Mouse (Mus musculus): ENCODE results near the gene Dand5. TPM values are rescaled to one million over a fixed set of nuclear protein-coding genes. Genes with fewer than 3 reads are reported as not detected.

The Dand5 gene
- polyA plus RNA-seq, 1 experiment from 2014 or later = 12.5 TPM

DNA sequence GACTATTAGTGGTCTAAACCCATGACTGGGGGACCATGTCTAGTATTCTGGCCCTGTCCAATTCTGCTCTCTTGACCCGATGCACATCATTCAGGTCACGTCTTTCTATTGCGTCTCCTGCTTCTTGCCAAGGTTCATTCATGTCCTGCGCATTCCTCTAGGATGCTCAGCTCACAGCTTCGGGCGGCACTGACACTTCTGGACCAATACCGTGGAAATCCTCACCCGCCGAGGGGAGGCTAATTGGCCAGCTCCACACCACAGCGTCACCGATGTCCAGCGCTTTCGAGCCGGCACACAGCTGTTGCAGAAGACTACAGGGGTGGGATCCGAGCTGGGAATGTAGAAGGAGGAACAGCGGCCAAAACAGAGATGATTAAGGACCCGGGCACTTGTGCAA, 6.5 kb downstream of the Dand5 start:
- no peak for ATAC-seq
- H3K27me3 ChIP-seq = no peaks in the 10 kb centered on the region
- TF ChIP-seq CTCF (IDR thresholded peaks at IDR 0.05) = no peak
- CTCF ChIA-PET = interaction anchor here (0.6 to 8.3 kb wide), 25 partner anchors 8 to 223 kb away, joined by 3 to 80 read pairs (median 6); partner anchors contain the start of gene Calr
- POLR2A ChIA-PET = interaction anchor here (1.3 to 1.5 kb wide), 3 partner anchors 87 to 117 kb away, joined by 3 to 6 read pairs (median 4); no protein-coding TSS in a partner anchor
- in situ Hi-C loops (cut with MboI; ENCODE audit: low pct_unique_long_range_greater_than_20kb) = loop anchor here (5.0 to 10.0 kb wide), 2 partner anchors 119 to 451 kb away; no protein-coding TSS in a partner anchor
- DNase-seq (ENCODE audit: low read depth, low spot score) = no peak

DNA sequence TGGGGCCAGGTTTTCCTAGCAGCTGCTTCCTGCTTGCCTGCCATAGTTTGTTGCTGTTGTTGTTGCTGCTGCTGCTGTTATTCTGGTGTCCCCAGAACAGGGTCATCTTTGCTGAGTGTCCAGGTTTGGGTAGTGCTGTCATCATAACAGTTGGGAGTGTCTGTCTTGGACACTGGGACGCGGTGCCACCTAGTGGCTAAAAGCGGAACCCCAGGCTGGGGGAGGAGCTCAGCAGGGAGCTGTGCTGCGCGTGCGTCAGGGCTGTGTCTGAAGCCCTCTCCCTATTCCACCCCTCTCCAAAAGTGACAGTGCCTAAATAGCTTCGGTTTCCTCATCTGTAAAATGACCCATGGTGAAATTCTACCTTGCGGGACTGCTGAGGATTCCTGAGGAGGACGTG, 7.1 kb downstream of the Dand5 start:
- POLR2A ChIA-PET = interaction anchor here (1.3 to 1.5 kb wide), 3 partner anchors 88 to 116 kb away, joined by 3 to 6 read pairs (median 4); no protein-coding TSS in a partner anchor
- in situ Hi-C loops (cut with MboI; ENCODE audit: low pct_unique_long_range_greater_than_20kb) = loop anchor here (5.0 to 10.0 kb wide), 2 partner anchors 118 to 451 kb away; no protein-coding TSS in a partner anchor
- CTCF ChIA-PET = interaction anchor here (0.6 to 8.3 kb wide), 27 partner anchors 8 to 223 kb away, joined by 3 to 80 read pairs (median 6); partner anchors contain the start of gene Calr

DNA sequence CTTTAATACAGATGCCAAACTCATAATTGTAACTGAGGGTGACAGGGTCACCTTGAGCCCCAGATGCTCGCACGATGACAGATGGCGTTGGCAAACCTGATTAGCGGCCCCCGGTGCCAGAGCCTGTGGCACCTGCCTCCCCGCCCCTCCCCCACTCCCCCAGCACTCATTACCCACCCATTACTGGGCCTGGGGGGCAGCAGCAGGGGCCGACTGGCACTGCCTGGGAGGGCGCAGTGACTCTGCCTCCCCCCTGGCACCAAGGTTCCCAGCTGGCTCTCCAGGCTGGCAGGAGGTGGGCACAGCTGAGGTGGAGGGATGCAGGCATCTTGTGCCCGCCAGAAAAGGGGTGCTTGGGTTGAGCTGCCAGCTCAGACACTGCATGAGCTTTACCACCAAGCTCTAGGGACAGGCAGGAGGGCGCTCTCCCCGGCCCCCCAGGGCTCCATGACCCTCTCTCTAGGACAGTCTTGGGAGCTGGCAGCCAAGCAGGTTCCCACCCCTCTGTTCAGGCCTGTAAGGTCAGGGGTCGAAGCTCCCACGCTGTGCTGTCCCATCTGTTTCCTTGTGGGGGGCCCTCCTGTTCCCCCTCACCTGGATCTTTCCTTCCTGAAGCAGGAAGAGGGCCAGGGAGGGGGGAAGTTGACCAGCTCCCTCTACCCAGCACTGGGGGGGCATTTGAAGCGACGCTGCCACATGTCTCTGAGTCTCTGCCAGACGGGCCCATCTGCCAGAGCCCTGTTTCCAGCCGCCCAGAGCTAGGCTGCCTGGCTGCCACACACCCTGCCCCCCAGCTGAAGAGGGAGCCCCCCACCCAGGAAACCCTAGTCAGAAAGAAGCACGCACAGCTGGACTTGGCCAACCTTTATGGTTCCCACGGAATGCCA, 7.8 kb downstream of the Dand5 start:
- no peaks in the 10 kb centered on the region for H3K27me3 ChIP-seq
- in situ Hi-C loops (cut with MboI; ENCODE audit: low pct_unique_long_range_greater_than_20kb) = loop anchor here (5.0 to 10.0 kb wide), 3 partner anchors 117 to 450 kb away; no protein-coding TSS in a partner anchor
- no peak for TF ChIP-seq CTCF (IDR thresholded peaks at IDR 0.05)
- POLR2A ChIA-PET = interaction anchor here (1.3 to 1.5 kb wide), 3 partner anchors 88 to 115 kb away, joined by 3 to 6 read pairs (median 4); no protein-coding TSS in a partner anchor
- DNase-seq (ENCODE audit: low read depth, low spot score) = no peak
- CTCF ChIA-PET = interaction anchor here (1.0 to 8.3 kb wide), 23 partner anchors 9 to 222 kb away, joined by 3 to 80 read pairs (median 7); partner anchors contain the start of gene Calr
- ATAC-seq = no peak

More for the DNA sequence above, 7.1 kb downstream of the Dand5 start:
- DNase-seq (ENCODE audit: low read depth, low spot score) (no peak), ATAC-seq (peak; percentile 63)
- no peaks in the 10 kb centered on the region for H3K27me3 ChIP-seq
- peak; percentile 98 for TF ChIP-seq CTCF (IDR thresholded peaks at IDR 0.05)

- no peak for TF ChIP-seq CTCF (IDR thresholded peaks at IDR 0.05)
- no peak for DNase-seq (ENCODE audit: low read depth, low spot score)
- ChIA-PET CTCF (interaction anchor here (1.0 to 8.3 kb wide), 13 partner anchors 9 to 221 kb away, joined by 3 to 80 read pairs (median 8); partner anchors contain the start of gene Calr), POLR2A (interaction anchor here (0.7 to 0.9 kb wide), 2 partner anchors 105 to 176 kb away, joined by 3 read pairs; no protein-coding TSS in a partner anchor)
- H3K27me3 ChIP-seq = no peaks in the 10 kb centered on the region
- no peak for ATAC-seq
- in situ Hi-C loops (cut with MboI; ENCODE audit: low pct_unique_long_range_greater_than_20kb) = loop anchor here (5.0 to 10.0 kb wide), 2 partner anchors 222 to 449 kb away; no protein-coding TSS in a partner anchor
These were observed 8.4 kb downstream of the Dand5 start for GRCm38 (mm10) chr8:84814240-84814554.

- no peak for DNase-seq (ENCODE audit: low read depth, low spot score)
- H3K27me3 ChIP-seq = no peaks in the 10 kb centered on the region
- POLR2A ChIA-PET = interaction anchor here (0.7 to 1.0 kb wide), 4 partner anchors 33 to 175 kb away, joined by 3 to 5 read pairs (median 3); no protein-coding TSS in a partner anchor
These were observed 8.8 kb downstream of the Dand5 start for GRCm38 (mm10) chr8:84813830-84814229.

GRCm38 (mm10) chr8:84813059-84813458, 9.6 kb downstream of the Dand5 start:
- CTCF ChIA-PET = interaction anchor here (0.7 to 8.3 kb wide), 20 partner anchors 12 to 228 kb away, joined by 3 to 80 read pairs (median 4); no protein-coding TSS in a partner anchor
- no peaks in the 10 kb centered on the region for H3K27me3 ChIP-seq
- DNase-seq (ENCODE audit: low read depth, low spot score) (no peak), ATAC-seq (peak; percentile 58)
- POLR2A ChIA-PET = interaction anchor here (0.7 to 1.0 kb wide), 4 partner anchors 28 to 129 kb away, joined by 3 to 5 read pairs (median 3); no protein-coding TSS in a partner anchor
- in situ Hi-C loops (cut with MboI; ENCODE audit: low pct_unique_long_range_greater_than_20kb) = loop anchor here (5.0 to 10.0 kb wide), 2 partner anchors 221 to 448 kb away; no protein-coding TSS in a partner anchor
- TF ChIP-seq CTCF (IDR thresholded peaks at IDR 0.05) = peak; percentile 87

More at GRCm38 (mm10) chr8:84813830-84814229, 8.8 kb downstream of the Dand5 start:
- TF ChIP-seq CTCF (IDR thresholded peaks at IDR 0.05) = no peak
- in situ Hi-C loops (cut with MboI; ENCODE audit: low pct_unique_long_range_greater_than_20kb) = loop anchor here (5.0 to 10.0 kb wide), 2 partner anchors 222 to 449 kb away; no protein-coding TSS in a partner anchor
- ATAC-seq = no peak
- CTCF ChIA-PET = interaction anchor here (0.7 to 8.3 kb wide), 23 partner anchors 10 to 229 kb away, joined by 3 to 80 read pairs (median 4); no protein-coding TSS in a partner anchor

- in situ Hi-C loops (cut with MboI; ENCODE audit: low pct_unique_long_range_greater_than_20kb) = loop anchor here (5.0 to 10.0 kb wide), 2 partner anchors 219 to 447 kb away; no protein-coding TSS in a partner anchor
These were observed 11.3 kb downstream of the Dand5 start for GRCm38 (mm10) chr8:84811303-84811702.

DNA sequence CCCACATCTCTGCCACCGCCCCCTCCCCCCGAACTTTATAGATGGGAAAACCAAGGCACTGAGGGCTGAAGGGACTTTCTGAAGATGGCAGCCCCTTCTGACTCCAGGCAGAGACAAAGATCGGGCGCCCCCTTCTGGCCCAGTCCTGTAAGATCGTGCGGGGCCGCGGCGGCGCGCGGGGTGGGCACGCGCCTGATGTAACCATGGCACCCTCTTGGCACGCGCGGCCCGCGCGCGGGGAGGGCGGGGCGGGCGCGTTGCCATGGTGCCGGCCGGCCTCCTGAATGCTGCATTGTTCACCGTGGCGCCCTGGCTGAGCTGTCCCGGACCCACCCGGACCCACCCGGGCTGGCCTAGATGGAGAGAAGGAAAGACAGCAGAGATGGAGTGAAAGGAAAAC, 11.7 kb downstream of the Dand5 start:
- DNase-seq (ENCODE audit: low read depth, low spot score) = no peak
- peak; percentile 99 for TF ChIP-seq CTCF (IDR thresholded peaks at IDR 0.05)
- peak; percentile 50 for ATAC-seq
- ChIA-PET CTCF (interaction anchor here (1.3 to 8.3 kb wide), 4 partner anchors 68 to 103 kb away, joined by 3 to 80 read pairs (median 30); no protein-coding TSS in a partner anchor), POLR2A (interaction anchor here (0.9 kb wide), 1 partner anchor 102 kb away, joined by 3 read pairs; no protein-coding TSS in a partner anchor)
- in situ Hi-C loops (cut with MboI; ENCODE audit: low pct_unique_long_range_greater_than_20kb) = loop anchor here (5.0 to 10.0 kb wide), 2 partner anchors 219 to 446 kb away; no protein-coding TSS in a partner anchor
- H3K27me3 ChIP-seq = no peaks in the 10 kb centered on the region

More at GRCm38 (mm10) chr8:84811303-84811702, 11.3 kb downstream of the Dand5 start:
- no peaks in the 10 kb centered on the region for H3K27me3 ChIP-seq
- ChIA-PET POLR2A (interaction anchor here (0.9 kb wide), 1 partner anchor 102 kb away, joined by 3 read pairs; no protein-coding TSS in a partner anchor), CTCF (interaction anchor here (1.1 to 8.3 kb wide), 5 partner anchors 69 to 113 kb away, joined by 3 to 80 read pairs (median 7); no protein-coding TSS in a partner anchor)
- ATAC-seq (no peak), DNase-seq (ENCODE audit: low read depth, low spot score) (no peak)
- no peak for TF ChIP-seq CTCF (IDR thresholded peaks at IDR 0.05)

DNA sequence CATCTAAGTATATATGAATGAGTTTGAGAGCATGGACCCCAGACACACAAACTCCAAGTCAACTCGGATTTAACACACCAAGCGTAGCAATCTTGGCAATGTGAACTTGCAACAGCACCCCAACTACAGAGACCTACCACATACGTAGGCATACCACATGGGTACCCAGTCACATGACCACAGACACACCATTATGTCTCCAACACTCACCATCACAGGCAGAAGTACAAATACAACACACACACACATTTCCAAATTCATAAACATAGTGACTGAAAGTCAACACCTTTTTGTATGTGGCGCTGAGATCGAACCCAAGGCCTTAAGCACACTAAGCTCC, 12.7 kb downstream of the Dand5 start:
- ATAC-seq (no peak), DNase-seq (ENCODE audit: low read depth, low spot score) (no peak)
- TF ChIP-seq CTCF (IDR thresholded peaks at IDR 0.05) = no peak
- ChIA-PET POLR2A (interaction anchor here (0.6 kb wide), 1 partner anchor 1150 kb away, joined by 3 read pairs; no protein-coding TSS in a partner anchor), CTCF (interaction anchor here (0.9 to 8.3 kb wide), 6 partner anchors 8 to 102 kb away, joined by 3 to 80 read pairs (median 8); no protein-coding TSS in a partner anchor)
- in situ Hi-C loops (cut with MboI; ENCODE audit: low pct_unique_long_range_greater_than_20kb) = loop anchor here (5.0 to 10.0 kb wide), 2 partner anchors 218 to 445 kb away; no protein-coding TSS in a partner anchor
- no peaks in the 10 kb centered on the region for H3K27me3 ChIP-seq
